Mouse (Mus musculus): ENCODE results near the gene Syvn1.

- TF ChIP-seq EP300 (IDR thresholded peaks at IDR 0.05; ENCODE audit: insufficient read depth, low read depth, low read length) (no peak; the same call in 1 of the 2 replicates), CTCF (IDR thresholded peaks at IDR 0.05) (peak; percentile 35)
Measured at GRCm38 (mm10) chr19:6045366-6046293, 746 bp upstream of the Syvn1 start.

Data from heart, adult 2 months (tissue).